Mouse (Mus musculus): Measurements from ENCODE around the gene Nrcam. TPM values are rescaled to one million over a fixed set of nuclear protein-coding genes. Genes with fewer than 3 reads are reported as not detected.

Gene Nrcam
- polyA plus RNA-seq, 1 experiment from 2014 or later, result 5.7 TPM

DNA sequence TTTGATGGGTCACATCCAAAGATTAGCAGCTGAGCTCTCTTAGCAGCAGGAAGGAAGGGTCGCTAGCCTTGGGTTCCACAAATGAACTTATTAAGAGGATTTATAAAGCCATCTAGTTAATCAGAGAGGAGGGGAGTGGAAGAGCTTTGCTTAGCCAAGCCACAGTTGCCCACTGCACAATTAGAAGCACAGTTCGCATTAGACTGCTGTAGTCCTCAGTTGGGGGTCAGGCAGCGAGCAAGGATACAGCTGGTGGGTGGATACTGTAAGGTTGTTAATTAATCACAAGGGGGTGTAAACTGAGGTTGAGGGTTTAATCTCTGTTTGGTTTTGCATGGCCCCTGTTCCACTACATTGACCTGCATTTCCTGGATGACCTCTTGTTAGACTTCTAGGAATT is 152.7 kb downstream of the Nrcam start:
- H3K27ac ChIP-seq (replicated peaks), result no peak overlapping the region
- H3K4me1 ChIP-seq, result no peaks in the 10 kb centered on the region
- H3K4me2 ChIP-seq (replicated peaks), result no peak overlapping the region
- no peak overlapping the region for H3K4me3 ChIP-seq (replicated peaks)
- no peaks in the 10 kb centered on the region for H3K36me3 ChIP-seq
- H3K9ac ChIP-seq, result no peak overlapping the region
- H3K27me3 ChIP-seq, result no peaks in the 10 kb centered on the region
- 75% methylated on average over 3 of the region's 3 CpGs for WGBS
- no peaks in the 10 kb centered on the region for H3K9me3 ChIP-seq (replicated peaks)
- ATAC-seq (ENCODE audit: insufficient number of reproducible peaks, low FRiP score, low TSS enrichment, low read depth), result no peak

DNA sequence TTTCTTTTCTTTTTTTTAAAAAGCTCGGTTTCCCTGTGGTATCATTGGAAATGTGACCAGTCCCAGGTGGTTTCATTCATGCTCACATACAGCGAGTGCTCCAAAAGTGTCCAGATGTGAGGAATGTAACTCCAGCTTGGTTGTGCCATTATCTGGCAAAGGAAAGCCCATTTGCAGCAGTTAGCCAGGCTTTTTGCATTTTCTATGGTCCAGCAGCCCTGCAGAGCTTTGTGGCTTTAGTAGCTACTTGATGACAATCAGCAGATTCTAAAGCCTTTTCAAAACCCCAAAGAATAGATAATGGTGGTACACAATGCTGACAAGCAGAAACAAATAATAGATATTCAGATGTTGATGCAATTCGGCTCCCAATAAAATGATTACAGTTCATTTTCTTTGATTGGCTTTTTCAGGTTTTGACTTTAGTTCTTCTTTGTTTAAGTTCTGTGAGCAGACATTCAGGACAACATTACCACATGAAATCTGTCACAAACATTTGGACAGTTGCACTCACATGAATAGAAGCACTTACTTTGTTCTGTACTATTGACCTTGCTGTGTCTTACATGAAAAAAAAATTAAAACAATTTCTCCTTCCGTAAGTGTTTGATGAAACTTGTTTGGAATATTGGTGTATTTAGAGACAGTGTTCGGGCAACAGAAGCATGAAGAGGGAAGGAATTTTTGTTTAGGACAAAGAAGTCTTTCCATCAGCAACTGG is 164.2 kb downstream of the Nrcam start:
- WGBS, result 59% methylated on average over 5 of the region's 5 CpGs
- Histone ChIP-seq H3K27ac (replicated peaks) (no peak overlapping the region), H3K27me3 (no peaks in the 10 kb centered on the region), H3K4me1 (no peaks in the 10 kb centered on the region), H3K4me3 (replicated peaks) (no peak overlapping the region), H3K4me2 (replicated peaks) (no peak overlapping the region), H3K9me3 (replicated peaks) (no peaks in the 10 kb centered on the region), H3K9ac (no peak overlapping the region), H3K36me3 (no peaks in the 10 kb centered on the region)
- ATAC-seq (ENCODE audit: insufficient number of reproducible peaks, low FRiP score, low TSS enrichment, low read depth), result no peak

DNA sequence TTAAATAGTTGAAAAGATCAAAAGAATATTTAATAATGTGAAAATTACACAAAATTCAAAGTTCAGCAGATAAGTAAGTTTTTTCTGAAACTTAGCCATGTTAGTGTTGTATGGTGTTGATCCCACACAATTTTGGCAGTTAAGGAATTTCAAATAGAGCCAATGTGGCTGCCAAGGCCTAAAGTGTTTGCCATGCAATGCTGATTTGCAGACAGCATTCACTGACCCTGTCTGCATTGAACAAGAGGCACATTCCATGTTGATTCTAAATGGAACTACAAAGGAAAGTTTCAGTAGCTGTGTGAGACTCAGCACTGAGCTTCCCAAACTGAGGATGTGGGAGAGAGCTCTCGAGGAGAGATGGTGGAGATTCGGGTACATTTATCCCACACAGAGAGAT is 169.1 kb downstream of the Nrcam start:
- 74% methylated on average over 2 of the region's 2 CpGs for WGBS
- no peak for ATAC-seq (ENCODE audit: insufficient number of reproducible peaks, low FRiP score, low TSS enrichment, low read depth)
- H3K9me3 ChIP-seq (replicated peaks), result no peaks in the 10 kb centered on the region
- no peak overlapping the region for H3K27ac ChIP-seq (replicated peaks)
- no peaks in the 10 kb centered on the region for H3K27me3 ChIP-seq
- no peaks in the 10 kb centered on the region for H3K4me1 ChIP-seq
- no peak overlapping the region for H3K9ac ChIP-seq
- no peak overlapping the region for H3K4me3 ChIP-seq (replicated peaks)
- no peak overlapping the region for H3K4me2 ChIP-seq (replicated peaks)
- no peaks in the 10 kb centered on the region for H3K36me3 ChIP-seq

DNA sequence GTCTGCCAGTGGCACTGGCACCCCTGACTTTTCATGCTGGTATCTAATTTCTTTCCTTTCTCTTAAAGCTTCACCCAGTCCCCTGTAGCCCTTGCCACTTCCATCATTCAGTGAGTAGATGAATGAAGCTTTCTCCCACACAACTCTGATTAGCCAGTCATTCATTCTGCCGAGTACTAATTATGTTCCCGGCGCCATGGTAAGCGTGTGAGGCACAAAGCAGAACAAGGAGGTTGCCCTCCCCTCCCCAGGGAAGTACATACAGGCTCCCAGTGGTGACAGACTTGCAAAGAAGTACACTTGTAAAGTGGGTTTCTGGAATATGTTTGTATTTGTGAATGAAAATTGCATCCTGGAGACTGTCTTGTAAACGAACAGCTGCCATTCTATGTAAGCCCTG is 170.2 kb downstream of the Nrcam start:
- H3K36me3 ChIP-seq, result no peaks in the 10 kb centered on the region
- H3K27me3 ChIP-seq, result no peaks in the 10 kb centered on the region
- H3K4me1 ChIP-seq, result no peaks in the 10 kb centered on the region
- no peak overlapping the region for H3K27ac ChIP-seq (replicated peaks)
- H3K4me2 ChIP-seq (replicated peaks), result no peak overlapping the region
- no peak overlapping the region for H3K4me3 ChIP-seq (replicated peaks)
- H3K9me3 ChIP-seq (replicated peaks), result no peaks in the 10 kb centered on the region
- no peak for ATAC-seq (ENCODE audit: insufficient number of reproducible peaks, low FRiP score, low TSS enrichment, low read depth)
- H3K9ac ChIP-seq, result no peak overlapping the region
- 72% methylated on average over 5 of the region's 5 CpGs for WGBS

DNA sequence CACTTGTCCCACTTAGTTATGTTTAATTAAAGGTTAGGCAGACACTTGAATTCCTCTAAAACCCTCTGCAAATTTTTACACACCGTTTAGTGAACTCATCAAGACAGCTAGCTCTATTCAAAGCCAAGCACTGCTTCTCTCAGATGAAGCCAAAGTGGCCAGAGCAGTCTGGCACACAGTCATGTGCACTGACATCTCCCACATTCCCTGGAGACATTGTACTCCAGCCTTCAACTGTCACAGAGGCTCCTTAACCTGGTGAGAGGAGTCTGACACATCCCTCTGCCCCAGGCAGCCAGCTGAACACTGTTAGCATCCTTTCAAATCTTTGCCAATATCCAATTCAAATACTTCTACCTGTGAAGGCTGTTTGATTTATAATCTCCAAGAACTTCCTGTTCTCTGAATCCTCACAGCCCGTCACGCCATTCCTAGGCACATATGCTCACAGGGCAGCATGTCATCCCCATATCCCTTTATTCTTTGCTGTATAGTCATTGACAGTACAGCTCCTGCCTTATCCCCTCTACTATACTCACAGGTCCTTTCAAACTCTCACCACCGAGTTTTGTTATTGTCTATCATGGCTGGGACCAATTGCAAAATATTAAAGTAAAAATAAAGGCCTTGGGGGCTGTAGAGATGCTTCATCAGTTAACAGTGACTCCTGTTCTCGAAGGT is 173.3 kb downstream of the Nrcam start:
- H3K4me3 ChIP-seq (replicated peaks), result no peak overlapping the region
- H3K9ac ChIP-seq, result no peak overlapping the region
- H3K27me3 ChIP-seq, result no peaks in the 10 kb centered on the region
- no peak overlapping the region for H3K27ac ChIP-seq (replicated peaks)
- H3K9me3 ChIP-seq (replicated peaks), result no peaks in the 10 kb centered on the region
- WGBS, result 61% methylated on average over 5 of the region's 5 CpGs
- no peaks in the 10 kb centered on the region for H3K4me1 ChIP-seq
- ATAC-seq (ENCODE audit: insufficient number of reproducible peaks, low FRiP score, low TSS enrichment, low read depth), result no peak
- H3K4me2 ChIP-seq (replicated peaks), result no peak overlapping the region
- no peaks in the 10 kb centered on the region for H3K36me3 ChIP-seq

DNA sequence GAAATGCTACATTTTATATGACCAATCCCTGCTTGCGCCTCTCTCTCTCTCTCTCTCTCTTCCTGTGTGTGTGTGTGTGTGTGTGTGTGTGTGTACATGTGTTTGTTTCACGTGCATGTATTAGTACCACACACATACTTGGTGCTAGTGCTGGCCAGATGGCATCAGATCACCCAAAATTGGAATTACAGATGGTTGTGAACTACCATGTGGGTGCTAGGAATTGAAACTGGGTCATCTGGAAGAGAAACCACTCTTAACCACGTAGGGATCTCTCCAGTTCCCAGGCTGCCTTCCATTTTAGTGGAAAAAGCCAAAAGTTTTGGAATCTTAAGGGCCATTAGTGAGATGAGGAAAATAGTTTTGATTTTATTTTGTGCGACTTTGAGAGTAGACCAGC is 175.1 kb downstream of the Nrcam start:
- 82% methylated on average over 4 of the region's 4 CpGs for WGBS
- Histone ChIP-seq H3K27me3 (no peaks in the 10 kb centered on the region), H3K9ac (no peak overlapping the region), H3K4me1 (no peaks in the 10 kb centered on the region), H3K9me3 (replicated peaks) (no peaks in the 10 kb centered on the region), H3K36me3 (no peaks in the 10 kb centered on the region), H3K4me3 (replicated peaks) (no peak overlapping the region), H3K27ac (replicated peaks) (no peak overlapping the region), H3K4me2 (replicated peaks) (no peak overlapping the region)
- ATAC-seq (ENCODE audit: insufficient number of reproducible peaks, low FRiP score, low TSS enrichment, low read depth), result no peak

DNA sequence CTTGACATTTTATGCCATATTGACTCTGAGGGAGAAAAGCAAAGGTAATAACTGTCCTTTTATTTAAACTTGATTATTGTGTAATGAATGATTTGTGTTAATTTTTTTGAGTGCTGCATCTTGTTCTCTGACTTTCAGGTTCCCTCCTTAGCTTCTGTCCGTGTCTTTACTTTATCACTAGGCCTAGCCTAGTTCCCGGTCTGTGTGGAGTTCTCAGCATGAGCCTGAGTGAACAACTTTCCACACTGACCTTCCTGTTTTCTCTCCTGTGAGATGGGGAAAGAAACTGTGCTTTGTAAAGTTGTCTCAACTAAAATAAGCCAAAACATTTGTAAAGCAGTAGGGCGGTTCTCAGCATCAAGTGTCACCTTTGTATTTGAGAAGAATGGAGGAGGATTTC is 179.9 kb downstream of the Nrcam start:
- no peaks in the 10 kb centered on the region for H3K4me1 ChIP-seq
- no peak for ATAC-seq (ENCODE audit: insufficient number of reproducible peaks, low FRiP score, low TSS enrichment, low read depth)

DNA sequence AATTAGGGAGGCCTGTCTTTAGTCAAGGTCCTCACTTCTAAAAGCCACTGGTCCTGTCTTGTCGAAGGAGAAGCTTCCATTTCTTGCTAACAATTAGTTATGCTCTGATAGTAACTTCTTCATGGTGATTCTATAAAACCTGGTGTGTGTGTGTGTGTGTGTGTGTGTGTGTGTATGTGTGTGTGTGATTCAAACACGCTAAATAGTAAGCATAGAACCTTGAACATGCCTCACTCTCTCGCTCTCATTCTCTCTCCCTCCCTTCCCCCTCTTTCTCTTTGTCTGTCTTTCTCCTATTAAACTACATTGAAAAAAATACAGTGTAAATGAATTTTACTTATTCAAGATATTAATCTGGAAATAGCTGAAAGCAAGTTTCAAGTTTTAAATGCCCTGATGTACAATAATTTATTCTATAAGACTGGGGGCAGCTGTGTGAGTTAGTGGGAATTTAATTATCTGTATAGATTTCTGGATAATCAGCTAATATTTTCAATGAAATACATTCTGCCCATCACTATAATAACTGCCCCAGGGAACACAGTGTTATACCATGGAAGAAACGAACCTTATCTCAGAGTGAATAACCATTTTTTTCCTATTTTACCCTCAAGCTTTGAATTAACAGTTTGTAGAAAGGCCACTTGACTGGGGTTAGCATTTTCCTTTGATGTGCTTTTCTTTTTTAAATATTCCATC is 180.9 kb downstream of the Nrcam start:
- no peak for ATAC-seq (ENCODE audit: insufficient number of reproducible peaks, low FRiP score, low TSS enrichment, low read depth)
- Histone ChIP-seq H3K4me1 (no peaks in the 10 kb centered on the region), H3K27me3 (no peaks in the 10 kb centered on the region), H3K9me3 (replicated peaks) (no peaks in the 10 kb centered on the region), H3K36me3 (no peaks in the 10 kb centered on the region), H3K4me3 (replicated peaks) (no peak overlapping the region), H3K27ac (replicated peaks) (no peak overlapping the region), H3K4me2 (replicated peaks) (no peak overlapping the region), H3K9ac (no peak overlapping the region)
- WGBS, result 56% methylated on average over 4 of the region's 4 CpGs

More for the DNA sequence above, 179.9 kb downstream of the Nrcam start:
- no peak overlapping the region for H3K4me2 ChIP-seq (replicated peaks)
- no peak overlapping the region for H3K9ac ChIP-seq
- H3K4me3 ChIP-seq (replicated peaks), result no peak overlapping the region
- H3K27ac ChIP-seq (replicated peaks), result no peak overlapping the region
- no peaks in the 10 kb centered on the region for H3K9me3 ChIP-seq (replicated peaks)
- 79% methylated on average over 3 of the region's 3 CpGs for WGBS
- H3K36me3 ChIP-seq, result no peaks in the 10 kb centered on the region
- no peaks in the 10 kb centered on the region for H3K27me3 ChIP-seq

DNA sequence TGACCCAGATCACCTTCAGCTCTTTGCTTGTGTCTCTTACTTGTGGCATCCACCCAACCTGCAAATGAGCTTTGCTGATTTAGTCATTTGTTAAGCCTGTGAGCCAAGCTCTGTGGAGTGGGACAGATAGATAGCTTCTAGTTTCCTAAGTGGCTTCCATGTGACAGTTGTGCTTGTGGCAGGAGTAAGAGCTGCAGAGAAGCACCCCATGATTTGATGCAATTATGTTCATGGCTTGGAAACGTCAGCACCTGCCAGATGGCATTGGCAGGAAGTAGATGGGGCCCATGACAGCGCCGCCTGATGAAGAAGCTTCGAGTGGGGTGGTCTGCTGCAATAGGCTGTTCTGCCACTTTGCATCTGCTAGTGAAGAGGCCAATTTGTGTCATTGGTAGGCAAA is 186.4 kb downstream of the Nrcam start:
- no peaks in the 10 kb centered on the region for H3K36me3 ChIP-seq
- H3K27ac ChIP-seq (replicated peaks), result no peak overlapping the region
- H3K4me2 ChIP-seq (replicated peaks), result no peak overlapping the region
- no peak for ATAC-seq (ENCODE audit: insufficient number of reproducible peaks, low FRiP score, low TSS enrichment, low read depth)
- no peaks in the 10 kb centered on the region for H3K27me3 ChIP-seq
- H3K4me3 ChIP-seq (replicated peaks), result no peak overlapping the region
- no peaks in the 10 kb centered on the region for H3K4me1 ChIP-seq
- no peaks in the 10 kb centered on the region for H3K9me3 ChIP-seq (replicated peaks)
- H3K9ac ChIP-seq, result no peak overlapping the region
- 76% methylated on average over 4 of the region's 4 CpGs for WGBS

DNA sequence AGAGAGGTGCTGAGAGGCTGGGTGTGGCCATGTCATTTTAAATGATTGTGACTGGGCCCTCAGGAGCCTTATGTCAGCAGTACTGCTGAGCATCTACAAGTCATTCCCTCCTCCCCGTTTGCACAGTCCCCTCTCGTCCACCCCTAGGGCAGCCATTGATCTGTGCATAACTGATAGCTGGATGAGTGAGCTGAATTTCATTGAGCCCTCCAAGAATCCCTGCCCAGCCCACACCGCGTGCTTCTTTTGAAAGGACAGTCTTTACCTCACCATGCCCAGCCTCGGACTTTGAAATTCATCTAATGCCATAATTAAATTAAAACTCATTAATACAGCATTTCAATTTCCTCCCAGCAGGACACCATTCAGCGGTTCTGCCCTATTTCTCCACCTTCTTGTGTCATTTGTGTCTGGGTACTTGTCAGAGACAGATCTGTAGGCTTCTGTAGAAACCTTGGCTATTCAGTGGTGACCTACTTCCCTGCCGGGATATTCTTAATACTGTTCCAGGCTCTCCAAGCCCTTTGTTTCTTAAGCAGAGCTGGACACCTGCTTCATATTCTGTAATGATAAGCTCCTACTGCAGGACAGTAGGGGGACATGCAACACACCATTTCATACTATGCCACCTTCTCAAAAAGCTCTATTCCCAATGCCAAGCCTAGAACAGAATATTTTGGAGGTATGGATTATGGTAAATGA is 190.9 kb downstream of the Nrcam start:
- WGBS, result 66% methylated on average over 7 of the region's 7 CpGs
- Histone ChIP-seq H3K9me3 (replicated peaks) (no peaks in the 10 kb centered on the region), H3K9ac (no peak overlapping the region), H3K4me3 (replicated peaks) (no peak overlapping the region), H3K36me3 (no peaks in the 10 kb centered on the region), H3K27ac (replicated peaks) (no peak overlapping the region), H3K4me1 (no peaks in the 10 kb centered on the region), H3K27me3 (no peaks in the 10 kb centered on the region), H3K4me2 (replicated peaks) (no peak overlapping the region)
- ATAC-seq (ENCODE audit: insufficient number of reproducible peaks, low FRiP score, low TSS enrichment, low read depth), result no peak

DNA sequence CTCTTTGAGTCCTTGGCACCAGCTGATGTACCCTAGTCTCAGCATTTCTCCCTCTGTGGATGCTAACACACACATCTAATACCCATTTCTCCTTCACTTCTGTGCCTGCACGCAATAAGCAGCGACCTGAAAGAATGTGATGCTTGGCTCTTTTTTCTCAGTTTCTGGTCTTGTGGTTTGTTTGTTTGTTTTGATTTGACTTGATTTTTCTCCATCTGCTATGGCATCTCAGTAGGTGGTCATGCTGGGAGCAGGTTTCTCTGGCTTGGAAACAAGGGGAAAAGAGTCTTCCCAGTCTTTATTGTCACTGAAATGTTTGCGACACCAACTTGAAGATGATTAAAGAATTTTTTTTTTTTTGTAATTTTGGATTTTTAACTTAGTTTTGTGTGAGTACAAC is 192.8 kb downstream of the Nrcam start:
- H3K9ac ChIP-seq, result no peak overlapping the region
- H3K4me1 ChIP-seq, result no peaks in the 10 kb centered on the region
- H3K4me2 ChIP-seq (replicated peaks), result no peak overlapping the region
- H3K27ac ChIP-seq (replicated peaks), result no peak overlapping the region
- H3K9me3 ChIP-seq (replicated peaks), result no peaks in the 10 kb centered on the region
- WGBS, result 64% methylated on average over 3 of the region's 3 CpGs
- no peaks in the 10 kb centered on the region for H3K36me3 ChIP-seq
- no peak overlapping the region for H3K4me3 ChIP-seq (replicated peaks)
- no peak for ATAC-seq (ENCODE audit: insufficient number of reproducible peaks, low FRiP score, low TSS enrichment, low read depth)
- H3K27me3 ChIP-seq, result no peaks in the 10 kb centered on the region
